In genomic region chr9:7101361-7101760, GRCm38 (mm10) we compare ENCODE assay signal across 17 mouse cellular contexts.
A peak's percentile ranks its signal among the peaks of the same experiment; 100 is the strongest.
DNase-seq lines count a peak whose midpoint lies in the region.
"Had no signal": no experiment of that assay in that cellular context is flagged by ENCODE, and none has a peak within 500 bp of the region (broad histone marks: within the 10 kb centered on the region; RNA-seq: fewer than 3 reads in every experiment).

No protein-coding gene starts in this region.

- DNase-seq in ES-CJ7 (ENCODE audit: low read depth, low spot score), result peak; percentile 9
- peak; percentile 46 for DNase-seq in ZHBTc4 (ENCODE audit: low read depth, low spot score)
- peak; percentile 44 for DNase-seq in gonadal fat pad, adult 2 months (ENCODE audit: low read depth)
- DNase-seq in kidney, adult 9 months, result no peak
- DNase-seq in yolk sac, embryonic 10.5 days (ENCODE audit: low spot score), result no peak
- DNase-seq: adrenal gland, adult 2 months; adrenal gland, postnatal 10 days; adrenal gland, postnatal 25 days; B cell, adult 2 months; cerebellum, adult 11 months; cerebellum, adult 18-20 months; cerebellum, adult 8-10 months; cerebellum, adult 9-11 months; cerebellum, postnatal 14 days; cerebellum, postnatal 36 days; embryo, embryonic 11 days; forebrain, postnatal 0 days had no signal

Comparison
In these comparisons a context has a peak if more than half of its experiments do, and no peak if none do; other contexts are left out.
1. DNase-seq: peak in ES-CJ7 (single experiment), ZHBTc4 (single experiment) and gonadal fat pad, adult 2 months (single experiment); none in kidney, adult 9 months (single experiment) and yolk sac, embryonic 10.5 days (single experiment).